Mouse (Mus musculus) liver, embryonic 16.5 days (tissue): ENCODE results near the gene Krtap27-1. TPM values are rescaled to one million over a fixed set of nuclear protein-coding genes. Genes with fewer than 3 reads are reported as not detected.

Experiments used
- ATAC-seq: fragments of 200-750 bp; cut with Nextera tagmentation; 2 replicates; pipeline ENCODE4 v1.8.0; 2017; ENCODE audit warnings: low read depth, mild to moderate bottlenecking, moderate number of reproducible peaks, moderate library complexity
- H3K27ac ChIP-seq: fragments of 300-500 bp; sonication (generic); 2 replicates; pipeline ENCODE4 v1.5.1; 2014; ENCODE audit warnings: mild to moderate bottlenecking, low read length
- H3K27me3 ChIP-seq: fragments of 300-500 bp; sonication (generic); 2 replicates; pipeline ENCODE4 v1.6.1; 2014; ENCODE audit warnings: low read depth, low read length, mixed read lengths; ENCODE audit not compliant: control insufficient read depth, insufficient read depth
- H3K36me3 ChIP-seq: fragments of 300-500 bp; sonication (generic); 2 replicates; pipeline ENCODE4 v1.6.1; 2014; ENCODE audit warnings: mild to moderate bottlenecking; ENCODE audit not compliant: control insufficient read depth, insufficient read depth
- H3K4me1 ChIP-seq: fragments of 300-500 bp; sonication (generic); 2 replicates; pipeline ENCODE4 v1.6.1; 2014; ENCODE audit warnings: low read depth, low read length, mixed read lengths; ENCODE audit not compliant: control insufficient read depth
- H3K4me2 ChIP-seq: fragments of 300-500 bp; sonication (generic); 2 replicates; pipeline ENCODE4 v1.6.1; 2014; ENCODE audit warnings: low read depth, low read length, mixed read lengths
- H3K4me3 ChIP-seq: fragments of 300-500 bp; sonication (generic); 2 replicates; pipeline ENCODE4 v1.5.1; 2014; ENCODE audit warnings: low read depth, mild to moderate bottlenecking, low read length
- H3K9ac ChIP-seq: fragments of 300-500 bp; sonication (generic); 2 replicates; pipeline ENCODE4 v1.6.1; 2014; ENCODE audit warnings: low read depth, low read length
- H3K9me3 ChIP-seq: fragments of 300-500 bp; sonication (generic); replicated peaks from 2 replicates; pipeline ENCODE4 v1.6.1; 2016; ENCODE audit warnings: low read length; ENCODE audit not compliant: control insufficient read depth
- WGBS: fragments of 180-500 bp; shearing (Covaris S2); extraction: QIAGEN DNeasy Blood & Tissue Kit; methylation state at CpG from one replicate; pipeline ENCODE4 v1.1.7; 2014; ENCODE audit not compliant: insufficient replicate concordance; 5-methylcytosine and 5-hydroxymethylcytosine counted together
- polyA plus RNA-seq: library from polyadenylated mRNA; unstranded; fragments of >200 nt; fragmentation: Nextera tagmentation; extraction: Ambion mirVana; gene quantifications from 2 replicates; pipeline ENCODE4 v1.2.1, GENCODE M21; 2015

The Krtap27-1 gene
- polyA plus RNA-seq, 1 experiment from 2014 or later = not detected

DNA sequence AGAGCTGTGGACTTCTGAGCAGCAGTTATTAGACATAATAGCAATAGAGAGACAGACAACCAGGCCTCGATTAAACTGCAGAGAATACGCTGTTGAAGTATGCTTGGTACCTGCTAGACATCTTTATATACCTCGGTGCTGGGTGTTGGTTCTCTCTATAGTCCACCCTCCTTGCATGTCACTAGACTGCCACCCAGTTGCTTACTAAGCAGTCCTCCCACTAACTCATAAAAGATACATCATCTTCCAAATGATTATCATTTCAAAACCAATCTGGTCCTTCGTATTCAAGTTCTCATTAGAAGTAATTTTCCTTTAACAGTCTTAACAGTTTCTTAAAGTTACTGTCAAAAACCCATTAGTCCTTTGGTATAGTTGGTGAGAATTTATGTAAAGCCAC lies 43.9 kb downstream of the Krtap27-1 start, which contains the start of gene 2310079G19Rik:
TSS of gene 2310079G19Rik (minus strand) at position 101 of the 400 bp plus-strand sequence.
- ATAC-seq = no peak
- Histone ChIP-seq H3K4me2 (no peak within 1 kb of the TSS), H3K4me3 (no peak within 1 kb of the TSS), H3K9ac (no peak within 1 kb of the TSS), H3K27ac (no peak within 1 kb of the TSS), H3K27me3 (no peaks in the 10 kb centered on the region), H3K4me1 (no peaks in the 10 kb centered on the region), H3K9me3 (no peaks in the 10 kb centered on the region), H3K36me3 (no peaks in the 10 kb centered on the region)
- WGBS = 73% methylated on average over 4 of the region's 4 CpGs

Other genes starting within 250 kb of the Krtap27-1 start
- not detected in 2 replicates for gene Cldn17, start 164.7 kb downstream of the Krtap27-1 start, polyA plus RNA-seq
- 0.09 and 0.37 TPM in 2 replicates for gene Cldn8, start 108.5 kb downstream of the Krtap27-1 start, polyA plus RNA-seq
- not detected in 2 replicates for gene Krtap24-1, start 59.4 kb downstream of the Krtap27-1 start, polyA plus RNA-seq
- gene 2310079G19Rik, start 44.0 kb downstream of the Krtap27-1 start, polyA plus RNA-seq = not detected in 2 replicates
- gene Krtap26-1, start 23.9 kb downstream of the Krtap27-1 start, polyA plus RNA-seq = not detected in 2 replicates
- not detected in 2 replicates for gene 2310061N02Rik, start 36.3 kb upstream of the Krtap27-1 start, polyA plus RNA-seq
- not detected in 2 replicates for gene Krtap13-1, start 57.2 kb upstream of the Krtap27-1 start, polyA plus RNA-seq
- not detected in 2 replicates for gene Krtap13, start 80.0 kb upstream of the Krtap27-1 start, polyA plus RNA-seq
- gene 2310034C09Rik, start 87.2 kb upstream of the Krtap27-1 start, polyA plus RNA-seq = 0.09 TPM in 1 of 2 replicates, not detected in the other
- not detected in 2 replicates for gene 2310057N15Rik, start 102.5 kb upstream of the Krtap27-1 start, polyA plus RNA-seq
- gene Gm5965, start 106.2 kb upstream of the Krtap27-1 start, polyA plus RNA-seq = not detected in 2 replicates
- not detected in 2 replicates for gene Gm20741, start 140.5 kb upstream of the Krtap27-1 start, polyA plus RNA-seq
- gene Krtap15, start 148.5 kb upstream of the Krtap27-1 start, polyA plus RNA-seq = not detected in 2 replicates
- gene Krtap14, start 154.5 kb upstream of the Krtap27-1 start, polyA plus RNA-seq = not detected in 2 replicates
- gene Krtap19-1, start 197.7 kb upstream of the Krtap27-1 start, polyA plus RNA-seq = not detected in 2 replicates
- gene Krtap19-2, start 202.6 kb upstream of the Krtap27-1 start, polyA plus RNA-seq = not detected in 2 replicates
- not detected in 2 replicates for gene Krtap19-3, start 206.4 kb upstream of the Krtap27-1 start, polyA plus RNA-seq
- not detected in 2 replicates for gene Krtap19-4, start 213.4 kb upstream of the Krtap27-1 start, polyA plus RNA-seq
- not detected in 2 replicates for gene Krtap19-5, start 224.8 kb upstream of the Krtap27-1 start, polyA plus RNA-seq